Mouse (Mus musculus): ENCODE measurements around the gene Ift74. TPM values are rescaled to one million over a fixed set of nuclear protein-coding genes. Genes with fewer than 3 reads are reported as not detected.

Gene Ift74
- total and polyA plus RNA-seq, 3 experiments: 0.59 to 5.3 (median 3.8) TPM

GRCm38 (mm10) chr4:94692175-94692574, 77.9 kb downstream of the Ift74 start:
- no peaks in the 10 kb centered on the region for H3K27me3 ChIP-seq (ENCODE audit: control insufficient read depth, insufficient read depth, low read length)
- no peak overlapping the region; the same call in 1 of the 2 replicates for H3K27ac ChIP-seq
- H3K9ac ChIP-seq (ENCODE audit: low read depth, low read length): no peak overlapping the region
- peaks cover 4% of the 10 kb centered on the region for H3K36me3 ChIP-seq (ENCODE audit: control insufficient read depth, insufficient read depth, low read length)
- no peak overlapping the region for H3K4me3 ChIP-seq
- H3K4me1 ChIP-seq (ENCODE audit: control insufficient read depth, insufficient read depth, low read length): peaks cover 2% of the 10 kb centered on the region
- intact Hi-C loops (cut with DNase I): no loop called here
- WGBS: 47% methylated on average over 2 of the region's 2 CpGs
- no peak for DNase-seq
- TF ChIP-seq CTCF (IDR thresholded peaks at IDR 0.05) (no peak), POLR2A (IDR thresholded peaks at IDR 0.05; ENCODE audit: insufficient read depth, low read depth, low read length) (no peak), EP300 (IDR thresholded peaks at IDR 0.05; ENCODE audit: insufficient read depth, low read depth, low read length) (no peak)
- H3K79me2 ChIP-seq (replicated peaks; ENCODE audit: control insufficient read depth, insufficient read depth, low read length): no peaks in the 10 kb centered on the region

GRCm38 (mm10) chr4:94696368-94696767, 82.1 kb downstream of the Ift74 start:
- H3K79me2 ChIP-seq (replicated peaks; ENCODE audit: control insufficient read depth, insufficient read depth, low read length): no peaks in the 10 kb centered on the region
- TF ChIP-seq CTCF (IDR thresholded peaks at IDR 0.05) (no peak), EP300 (IDR thresholded peaks at IDR 0.05; ENCODE audit: insufficient read depth, low read depth, low read length) (no peak), POLR2A (IDR thresholded peaks at IDR 0.05; ENCODE audit: insufficient read depth, low read depth, low read length) (no peak)
- H3K27ac ChIP-seq: no peak overlapping the region
- intact Hi-C loops (cut with DNase I): no loop called here
- DNase-seq: no peak
- H3K27me3 ChIP-seq (ENCODE audit: control insufficient read depth, insufficient read depth, low read length): no peaks in the 10 kb centered on the region
- 47% methylated on average over 3 of the region's 3 CpGs for WGBS
- H3K4me1 ChIP-seq (ENCODE audit: control insufficient read depth, insufficient read depth, low read length): no peaks in the 10 kb centered on the region; the same call in 1 of the 2 replicates
- peaks cover 4% of the 10 kb centered on the region for H3K36me3 ChIP-seq (ENCODE audit: control insufficient read depth, insufficient read depth, low read length)
- no peak overlapping the region for H3K9ac ChIP-seq (ENCODE audit: low read depth, low read length)
- H3K4me3 ChIP-seq: no peak overlapping the region

GRCm38 (mm10) chr4:94711002-94711401, 96.7 kb downstream of the Ift74 start:
- H3K9ac ChIP-seq (ENCODE audit: low read depth, low read length): no peak overlapping the region
- WGBS: 59% methylated on average over 2 of the region's 2 CpGs
- H3K27ac ChIP-seq: peak overlapping the region; percentile 26; the same call in 1 of the 2 replicates
- DNase-seq: no peak
- H3K4me3 ChIP-seq: no peak overlapping the region
- peaks cover 3% of the 10 kb centered on the region; the same call in 1 of the 2 replicates for H3K36me3 ChIP-seq (ENCODE audit: control insufficient read depth, insufficient read depth, low read length)
- TF ChIP-seq CTCF (IDR thresholded peaks at IDR 0.05): no peak
- TF ChIP-seq EP300 (IDR thresholded peaks at IDR 0.05; ENCODE audit: insufficient read depth, low read depth, low read length): no peak
- no peak for TF ChIP-seq POLR2A (IDR thresholded peaks at IDR 0.05; ENCODE audit: insufficient read depth, low read depth, low read length)
- H3K27me3 ChIP-seq (ENCODE audit: control insufficient read depth, insufficient read depth, low read length): no peaks in the 10 kb centered on the region
- peaks cover 6% of the 10 kb centered on the region for H3K4me1 ChIP-seq (ENCODE audit: control insufficient read depth, insufficient read depth, low read length)
- no peaks in the 10 kb centered on the region for H3K79me2 ChIP-seq (replicated peaks; ENCODE audit: control insufficient read depth, insufficient read depth, low read length)
- intact Hi-C loops (cut with DNase I): no loop called here

GRCm38 (mm10) chr4:94711426-94711825, 97.1 kb downstream of the Ift74 start:
- intact Hi-C loops (cut with DNase I): no loop called here
- H3K79me2 ChIP-seq (replicated peaks; ENCODE audit: control insufficient read depth, insufficient read depth, low read length): no peaks in the 10 kb centered on the region
- H3K36me3 ChIP-seq (ENCODE audit: control insufficient read depth, insufficient read depth, low read length): peaks cover 4% of the 10 kb centered on the region
- no peak overlapping the region for H3K4me3 ChIP-seq
- no peaks in the 10 kb centered on the region for H3K27me3 ChIP-seq (ENCODE audit: control insufficient read depth, insufficient read depth, low read length)
- H3K4me1 ChIP-seq (ENCODE audit: control insufficient read depth, insufficient read depth, low read length): peaks cover 6% of the 10 kb centered on the region
- 35% methylated on average over 4 of the region's 4 CpGs for WGBS
- TF ChIP-seq CTCF (IDR thresholded peaks at IDR 0.05): no peak
- no peak for TF ChIP-seq EP300 (IDR thresholded peaks at IDR 0.05; ENCODE audit: insufficient read depth, low read depth, low read length)
- TF ChIP-seq POLR2A (IDR thresholded peaks at IDR 0.05; ENCODE audit: insufficient read depth, low read depth, low read length): no peak
- no peak overlapping the region for H3K9ac ChIP-seq (ENCODE audit: low read depth, low read length)
- no peak for DNase-seq
- H3K27ac ChIP-seq: peak overlapping the region; percentile 26; the same call in 1 of the 2 replicates

GRCm38 (mm10) chr4:94713741-94714140, 99.5 kb downstream of the Ift74 start:
- peaks cover 7% of the 10 kb centered on the region for H3K4me1 ChIP-seq (ENCODE audit: control insufficient read depth, insufficient read depth, low read length)
- no peaks in the 10 kb centered on the region for H3K27me3 ChIP-seq (ENCODE audit: control insufficient read depth, insufficient read depth, low read length)
- no peak overlapping the region for H3K9ac ChIP-seq (ENCODE audit: low read depth, low read length)
- DNase-seq: no peak
- intact Hi-C loops (cut with DNase I): loop anchor here (2.0 kb wide), 1 partner anchor 25 kb away; the partner anchor contains the start of gene Tek
- no peaks in the 10 kb centered on the region for H3K79me2 ChIP-seq (replicated peaks; ENCODE audit: control insufficient read depth, insufficient read depth, low read length)
- peaks cover 4% of the 10 kb centered on the region for H3K36me3 ChIP-seq (ENCODE audit: control insufficient read depth, insufficient read depth, low read length)
- TF ChIP-seq CTCF (IDR thresholded peaks at IDR 0.05) (no peak), POLR2A (IDR thresholded peaks at IDR 0.05; ENCODE audit: insufficient read depth, low read depth, low read length) (no peak)
- H3K27ac ChIP-seq: no peak overlapping the region
- no peak overlapping the region for H3K4me3 ChIP-seq

GRCm38 (mm10) chr4:94715166-94715565, 100.9 kb downstream of the Ift74 start:
- no peaks in the 10 kb centered on the region for H3K79me2 ChIP-seq (replicated peaks; ENCODE audit: control insufficient read depth, insufficient read depth, low read length)
- H3K4me3 ChIP-seq: no peak overlapping the region
- H3K27me3 ChIP-seq (ENCODE audit: control insufficient read depth, insufficient read depth, low read length): no peaks in the 10 kb centered on the region
- H3K27ac ChIP-seq: peak overlapping the region; percentile 43
- 18% methylated on average over 6 of the region's 6 CpGs for WGBS
- DNase-seq: peak in 1 of 2 experiments; percentile 42
- H3K36me3 ChIP-seq (ENCODE audit: control insufficient read depth, insufficient read depth, low read length): peaks cover 4% of the 10 kb centered on the region
- intact Hi-C loops (cut with DNase I): loop anchor here (1.0 to 2.0 kb wide), 2 partner anchors 24 to 31 kb away; partner anchors contain the start of gene Tek
- TF ChIP-seq EP300 (IDR thresholded peaks at IDR 0.05; ENCODE audit: insufficient read depth, low read depth, low read length) (0 out of 2 replicates have a peak, but pooled peaks have one; percentile 45), CTCF (IDR thresholded peaks at IDR 0.05) (no peak), POLR2A (IDR thresholded peaks at IDR 0.05; ENCODE audit: insufficient read depth, low read depth, low read length) (no peak)
- H3K4me1 ChIP-seq (ENCODE audit: control insufficient read depth, insufficient read depth, low read length): peaks cover 8% of the 10 kb centered on the region
- no peak overlapping the region for H3K9ac ChIP-seq (ENCODE audit: low read depth, low read length)
